Mouse (Mus musculus) bone marrow macrophage, adult 2 months (primary cell): ENCODE measurements around the gene Wdr43.
"Not testable (repeated sequence)": the region's sequence is repeated elsewhere in the genome, so short reads cannot be mapped to it uniquely, and the experiment has no call there.

Source experiments
- CTCF ChIP-seq: IDR thresholded peaks from 2 replicates; pipeline ENCODE4 v1.5.1; 2012; ENCODE audit warnings: low read depth, mild to moderate bottlenecking, low read length, moderate library complexity
- POLR2A ChIP-seq: IDR thresholded peaks from 2 replicates; pipeline ENCODE4 v1.6.1; 2012; ENCODE audit warnings: mild to moderate bottlenecking, low read depth, low read length, borderline replicate concordance

- TF ChIP-seq POLR2A, CTCF: not testable (repeated sequence)
Measured at GRCm38 (mm10) chr17:71639056-71639455, 23.4 kb downstream of the Wdr43 start.
